Mouse (Mus musculus) ES-E14 (cell line): Measurements from ENCODE around the gene Rab11fip5. TPM values are rescaled to one million over a fixed set of nuclear protein-coding genes. Genes with fewer than 3 reads are reported as not detected.

Experiments
- DNase-seq: peaks from one replicate; pipeline ENCODE4 v3.0.0-alpha.2; 2013; ENCODE audit warnings: low read depth, low spot score
- H3K27ac ChIP-seq: 2 replicates; pipeline ENCODE4 v1.5.1; 2012; ENCODE audit warnings: low read depth, mild to moderate bottlenecking, low read length, moderate library complexity, mixed read lengths; ENCODE audit not compliant: poor library complexity, insufficient read depth, severe bottlenecking
- H3K36me3 ChIP-seq: 2 replicates; pipeline ENCODE4 v1.6.1; 2012; ENCODE audit warnings: mild to moderate bottlenecking, low read length, moderate library complexity, mixed read lengths; ENCODE audit not compliant: control insufficient read depth, poor library complexity, insufficient read depth, severe bottlenecking
- H3K4me1 ChIP-seq, 2 experiments: fragments of 150-350 bp in 1 of 2; sonication (generic) in 1 of 2; 2 replicates each; pipeline ENCODE4 v1.6.1; 2012; ENCODE audit warnings: low read length in 2 of 2, mild to moderate bottlenecking in 1 of 2, mixed read lengths in 1 of 2; ENCODE audit not compliant: control insufficient read depth in 2 of 2, insufficient read depth in 2 of 2, poor library complexity in 1 of 2
- H3K4me3 ChIP-seq, 2 experiments: fragments of 150-350 bp in 1 of 2; sonication (generic) in 1 of 2; 2 replicates each; pipeline ENCODE4 v1.5.1; 2012; ENCODE audit warnings: low read length in 2 of 2, low read depth in 1 of 2, mild to moderate bottlenecking in 1 of 2, mixed read lengths in 1 of 2; ENCODE audit not compliant: insufficient read depth in 1 of 2, poor library complexity in 1 of 2, severe bottlenecking in 1 of 2
- H3K9ac ChIP-seq: 2 replicates; pipeline ENCODE4 v1.6.1; 2012; ENCODE audit warnings: low read depth, mild to moderate bottlenecking, low read length, mixed read lengths; ENCODE audit not compliant: poor library complexity, insufficient read depth, severe bottlenecking
- H3K9me3 ChIP-seq: fragments of 150-350 bp; sonication (generic); 2 replicates; pipeline ENCODE4 v1.6.1; 2012; ENCODE audit warnings: low read depth, mild to moderate bottlenecking, low read length; ENCODE audit not compliant: control insufficient read depth, insufficient read depth
- CHD2 ChIP-seq: IDR thresholded peaks from 2 replicates; pipeline ENCODE4 v1.6.1; 2014; ENCODE audit warnings: mild to moderate bottlenecking, low read depth, low read length, inconsistent platforms
- HCFC1 ChIP-seq: IDR thresholded peaks from 2 replicates; pipeline ENCODE4 v1.6.1; 2012; ENCODE audit warnings: low read length, inconsistent platforms, borderline replicate concordance; ENCODE audit not compliant: insufficient read depth
- MAFK ChIP-seq: IDR thresholded peaks from 2 replicates; pipeline ENCODE4 v1.6.1; 2014; ENCODE audit warnings: mild to moderate bottlenecking, low read depth, low read length, inconsistent platforms; ENCODE audit not compliant: insufficient read depth
- ZC3H11A ChIP-seq: IDR thresholded peaks from 2 replicates; pipeline ENCODE4 v1.6.1; 2012; ENCODE audit warnings: low read depth, mild to moderate bottlenecking, inconsistent platforms, low read length, borderline replicate concordance
- ZNF384 ChIP-seq: IDR thresholded peaks from 2 replicates; pipeline ENCODE4 v1.6.1; 2012; ENCODE audit warnings: low read depth, low read length, inconsistent platforms
- in situ Hi-C, 2 experiments: fragments of 600-800 bp; cut with MboI; formaldehyde crosslinking; loops; one replicate each; pipeline ENCODE4 v1.15.1; 2025; ENCODE audit warnings: low sequenced_read_pairs in 2 of 2, inconsistent platforms in 1 of 2; ENCODE audit not compliant: unreplicated experiment in 2 of 2
- total RNA-seq: library from RNA; depleted of rRNA; stranded (reverse); fragments of 300-350 nt; gene quantifications from 2 replicates; pipeline ENCODE4 v1.2.3, GENCODE M21; 2012; rRNA removed

Gene Rab11fip5
- total RNA-seq, 1 experiment: 13.4 TPM

DNA sequence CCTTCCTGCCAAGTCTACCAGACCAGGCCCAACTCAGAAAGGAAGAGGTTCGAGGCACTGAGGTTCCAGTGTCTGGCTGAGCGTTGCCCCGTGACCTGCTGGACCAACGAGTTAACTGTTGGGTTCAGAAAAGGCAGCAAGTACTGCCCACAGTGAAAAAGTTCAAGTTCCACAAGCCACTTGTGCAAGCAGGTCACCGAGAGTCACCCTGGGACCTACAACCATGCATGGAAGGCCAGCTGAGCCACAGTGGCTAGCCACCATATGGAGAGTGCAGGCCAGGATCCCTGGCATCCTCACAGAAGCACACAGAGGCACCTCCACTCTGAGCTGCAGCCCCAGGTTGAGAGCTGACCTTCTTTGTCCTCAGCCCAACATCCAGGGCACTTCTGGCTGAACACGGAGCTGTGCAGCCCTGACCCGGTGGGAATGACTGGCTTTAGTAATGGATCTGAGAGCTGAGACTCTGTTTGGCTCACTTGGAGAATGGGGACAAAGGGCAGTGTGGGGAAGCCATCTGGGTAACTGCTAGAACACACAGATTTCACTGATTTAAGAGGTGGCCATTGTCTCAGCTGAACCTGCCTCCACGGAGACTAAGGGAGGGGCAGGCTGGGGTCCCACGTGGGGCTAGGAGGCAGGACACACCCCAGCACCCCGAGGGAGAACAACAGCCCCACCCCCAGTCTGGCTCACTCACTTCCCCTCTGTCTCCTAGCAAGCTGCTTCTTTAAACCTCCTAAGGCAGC is 81.0 kb downstream of the Rab11fip5 start:
- Histone ChIP-seq H3K36me3 (no peaks in the 10 kb centered on the region), H3K9me3 (no peaks in the 10 kb centered on the region), H3K27ac (peak overlapping the region; percentile 38; the same call in 1 of the 2 replicates), H3K9ac (no peak overlapping the region), H3K4me1 (peaks cover 0 to 14% of the 10 kb centered on the region in 2 experiments; a peak in 2 of 4 replicates), H3K4me3 (no peak overlapping the region)
- no peak for TF ChIP-seq ZC3H11A
- TF ChIP-seq MAFK: no peak
- no peak for TF ChIP-seq ZNF384
- TF ChIP-seq CHD2: no peak
- no peak for TF ChIP-seq HCFC1
- in situ Hi-C loops: no loop called here
- DNase-seq: no peak

DNA sequence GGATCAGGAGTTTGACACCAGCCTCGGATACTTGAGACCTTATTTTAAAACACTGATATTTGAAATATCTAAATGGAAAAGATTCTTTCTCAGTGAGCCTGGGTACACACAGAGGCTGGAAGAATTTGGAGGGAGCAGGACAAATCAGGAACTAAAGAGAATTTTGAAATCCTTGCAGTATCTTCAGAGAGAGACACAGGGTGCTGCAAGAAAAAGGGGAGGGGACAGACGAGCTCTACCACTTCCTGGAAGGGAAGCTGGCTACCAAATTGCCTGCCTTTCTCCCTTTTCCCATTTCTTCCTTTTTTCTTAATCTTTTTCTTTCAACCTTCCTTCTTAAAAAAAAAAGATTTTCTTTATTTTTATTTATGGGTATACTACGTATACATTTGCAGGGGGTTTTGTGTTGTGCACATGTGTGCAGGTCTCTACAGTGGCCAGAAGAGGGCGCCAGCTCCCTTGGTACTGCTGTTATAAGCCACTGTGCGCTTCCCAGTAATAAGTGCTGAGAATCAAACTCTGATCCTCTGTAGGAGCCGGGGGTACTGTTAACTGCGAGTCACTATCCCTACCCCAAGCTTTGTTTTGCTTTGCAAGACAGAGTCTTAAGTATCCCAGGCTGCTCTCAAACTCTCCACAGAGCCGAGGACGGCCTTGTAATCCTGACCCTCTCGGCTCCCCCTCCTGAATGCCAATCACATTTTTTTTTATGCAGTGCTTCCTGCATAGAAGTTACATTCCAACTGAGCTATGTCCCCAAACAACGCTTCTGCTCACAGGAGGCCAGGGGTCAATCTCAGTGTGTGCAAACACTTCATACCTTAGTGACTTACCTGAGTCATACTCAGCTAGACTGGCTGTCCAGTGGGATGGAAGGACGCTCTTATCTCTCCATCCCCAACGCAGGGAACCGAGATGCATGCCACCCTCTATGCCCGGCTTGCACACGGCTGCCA is 83.3 kb downstream of the Rab11fip5 start:
- H3K27ac ChIP-seq: no peak overlapping the region
- no peak overlapping the region for H3K4me3 ChIP-seq
- in situ Hi-C loops: no loop called here
- H3K9ac ChIP-seq: no peak overlapping the region
- H3K9me3 ChIP-seq: no peaks in the 10 kb centered on the region
- peaks cover 5 to 16% of the 10 kb centered on the region in 2 experiments; a peak in 2 of 4 replicates for H3K4me1 ChIP-seq
- no peak for DNase-seq
- TF ChIP-seq ZNF384 (no peak), ZC3H11A (peak; percentile 38; the same call in 1 of the 2 replicates), CHD2 (no peak)
- no peaks in the 10 kb centered on the region for H3K36me3 ChIP-seq

DNA sequence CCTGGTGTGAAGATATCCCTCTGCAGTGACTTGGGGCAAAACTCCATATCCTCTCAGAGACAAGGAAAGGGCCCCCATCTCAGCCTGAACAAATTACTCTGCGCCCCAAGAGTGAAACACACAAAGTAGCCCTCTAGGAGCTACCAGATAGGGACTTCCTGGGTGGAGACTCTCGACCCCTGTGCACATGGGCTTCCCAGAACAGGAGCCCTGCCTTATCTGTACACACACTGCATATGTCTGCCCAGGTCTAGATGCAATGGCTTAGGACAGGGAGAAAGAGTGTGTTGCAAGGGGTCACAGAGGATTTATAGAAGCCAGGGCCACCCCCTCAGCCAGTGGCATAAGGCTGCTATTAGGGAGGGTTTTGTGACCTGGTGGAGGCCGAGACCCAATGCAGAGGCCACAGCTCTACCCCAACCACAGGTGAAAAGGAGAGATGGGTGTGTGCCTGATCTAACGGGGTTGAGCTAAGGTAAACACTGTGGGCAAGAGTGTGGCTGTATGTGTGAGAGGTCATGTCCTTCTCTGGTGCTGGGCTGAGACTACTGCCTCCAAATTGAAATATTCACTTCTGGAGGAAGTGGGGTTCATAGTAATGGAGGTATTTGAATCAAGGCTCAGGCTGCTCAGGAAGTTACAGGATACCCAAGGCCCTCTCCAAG is 86.1 kb downstream of the Rab11fip5 start:
- Histone ChIP-seq H3K36me3 (no peaks in the 10 kb centered on the region), H3K9me3 (no peaks in the 10 kb centered on the region), H3K27ac (peak overlapping the region; percentile 69; the same call in 1 of the 2 replicates), H3K9ac (peak overlapping the region; percentile 7; the same call in 1 of the 2 replicates), H3K4me1 (peaks cover 8% of the 10 kb centered on the region in 2 experiments; a peak in 3 of 4 replicates), H3K4me3 (peak overlapping the region in 1 of 2 experiments; percentile 26; a peak in 1 of 4 replicates)
- TF ChIP-seq ZC3H11A (no peak), ZNF384 (no peak), HCFC1 (no peak), CHD2 (no peak), MAFK (no peak)
- no peak for DNase-seq
- in situ Hi-C loops: no loop called here

DNA sequence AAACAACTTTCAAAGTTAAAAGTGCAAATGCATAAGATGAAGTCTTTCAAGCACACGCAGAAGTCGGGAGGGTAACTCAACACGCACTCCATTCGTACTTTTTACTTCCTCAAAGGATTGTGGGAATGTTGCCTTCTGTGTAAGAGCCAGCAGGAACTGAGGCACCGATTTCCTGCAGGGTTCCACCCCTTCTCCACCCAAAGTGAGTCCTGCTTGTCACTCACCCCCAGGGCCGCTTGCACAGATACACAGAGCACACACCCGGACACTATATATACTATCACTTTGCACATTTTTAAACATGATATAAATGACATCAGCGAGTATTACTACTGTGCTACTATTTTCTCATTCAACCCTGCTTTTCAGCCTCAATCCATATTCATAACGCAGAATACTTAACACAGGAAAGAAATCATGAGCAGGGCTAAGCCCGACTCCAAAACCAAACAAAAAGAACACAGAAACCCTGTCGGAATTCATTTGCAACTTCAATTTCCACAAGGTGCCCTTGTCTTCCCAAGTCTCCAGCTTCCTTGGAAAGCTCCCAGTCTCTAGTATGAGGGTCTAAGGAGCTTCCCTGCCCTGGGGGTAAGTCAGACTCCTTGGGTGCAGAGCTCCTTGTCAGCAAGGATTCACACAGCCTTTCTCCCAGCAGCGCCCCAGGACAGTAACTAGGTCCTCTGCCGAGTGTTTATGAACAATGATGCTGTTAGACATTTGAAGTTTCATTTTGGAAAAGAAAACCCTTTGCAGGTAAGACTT is 88.0 kb downstream of the Rab11fip5 start:
- in situ Hi-C loops: no loop called here
- no peaks in the 10 kb centered on the region for H3K9me3 ChIP-seq
- peaks cover 8 to 9% of the 10 kb centered on the region in 2 experiments; a peak in 3 of 4 replicates for H3K4me1 ChIP-seq
- DNase-seq: peak; percentile 76
- no peaks in the 10 kb centered on the region for H3K36me3 ChIP-seq
- H3K27ac ChIP-seq: peak overlapping the region; percentile 85; the same call in 1 of the 2 replicates
- H3K4me3 ChIP-seq: peak overlapping the region; percentile 30 to 49
- H3K9ac ChIP-seq: peak overlapping the region; percentile 52; the same call in 1 of the 2 replicates
- no peak for TF ChIP-seq HCFC1
- no peak for TF ChIP-seq ZNF384
- no peak for TF ChIP-seq CHD2
- no peak for TF ChIP-seq MAFK

Other genes with a start within 250 kb of the Rab11fip5 start
- 75.3 and 83.0 TPM in 2 replicates for gene Spr, start 236.9 kb downstream of the Rab11fip5 start, total RNA-seq
- gene Emx1, start 187.2 kb downstream of the Rab11fip5 start, total RNA-seq: 0.37 TPM in 1 of 2 replicates, not detected in the other
- 4.9 and 5.8 TPM in 2 replicates for gene Sfxn5, start 41.2 kb downstream of the Rab11fip5 start, total RNA-seq
- not detected in 2 replicates for gene Noto, start 49.3 kb upstream of the Rab11fip5 start, total RNA-seq
- gene Smyd5, start 57.4 kb upstream of the Rab11fip5 start, total RNA-seq: 94.1 and 125 TPM in 2 replicates
- gene Cct7, start 76.9 kb upstream of the Rab11fip5 start, total RNA-seq: 493 and 584 TPM in 2 replicates
- 17.2 and 23.4 TPM in 2 replicates for gene Pradc1, start 77.3 kb upstream of the Rab11fip5 start, total RNA-seq
- 0.54 and 0.85 TPM in 2 replicates for gene Fbxo41, start 128.4 kb upstream of the Rab11fip5 start, total RNA-seq
- gene Egr4, start 139.0 kb upstream of the Rab11fip5 start, total RNA-seq: 0.21 and 0.31 TPM in 2 replicates
- 22.0 and 23.4 TPM in 2 replicates for gene Alms1, start 212.9 kb upstream of the Rab11fip5 start, total RNA-seq